Mouse (Mus musculus): ENCODE measurements at regions not wholly inside any gene's neighbourhood (a gene's known extent, or its start where the extent isn't known, plus 50 kb on each side); places are given as distances from the start of the nearest gene placed in this dataset.

DNA sequence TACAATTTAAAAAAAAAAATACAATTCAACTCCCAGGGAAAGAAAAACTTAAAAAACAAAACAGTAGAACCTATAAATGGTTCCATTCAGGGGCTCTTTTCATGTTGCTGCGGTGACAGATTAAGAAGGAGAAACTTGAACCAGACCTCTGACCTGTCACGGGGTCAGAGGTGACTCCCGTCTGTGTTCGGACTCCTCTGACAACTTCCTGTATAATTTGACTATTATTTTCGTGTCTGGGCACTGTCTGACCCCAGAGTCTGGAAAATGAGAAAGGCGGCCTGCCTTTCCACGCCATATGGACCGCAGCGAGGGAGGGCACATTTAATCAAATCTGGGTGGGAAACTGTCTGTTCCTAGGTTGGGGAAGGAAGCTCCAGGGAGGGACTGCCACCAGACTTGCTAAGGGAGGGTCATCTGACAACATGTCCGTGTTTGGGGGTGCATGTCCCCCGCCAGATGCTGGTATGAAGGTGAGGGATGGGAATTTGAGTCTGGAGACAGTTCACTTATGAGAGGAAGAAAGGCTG is 634.7 kb upstream of the 3110018I06Rik start:
- H3K4me3 ChIP-seq (ENCODE audit: control insufficient read depth in 1 of 2, insufficient read depth in 1 of 2, low read depth in 2 of 2, low read length in 2 of 2), result no peak overlapping the region
- H3K9ac ChIP-seq (ENCODE audit: control insufficient read depth, low read depth, low read length, poor library complexity, severe bottlenecking), result no peak overlapping the region
- no peak for DNase-seq (ENCODE audit: low read depth, low spot score)
- H3K27ac ChIP-seq (ENCODE audit: control insufficient read depth, low read depth, low read length), result no peak overlapping the region
- no peaks in the 10 kb centered on the region for H3K79me2 ChIP-seq (ENCODE audit: control insufficient read depth, insufficient read depth, low read length, poor library complexity)
- TF ChIP-seq RCOR1 (IDR thresholded peaks at IDR 0.05; ENCODE audit: low read depth, low read length) (no peak), JUND (IDR thresholded peaks at IDR 0.05; ENCODE audit: low read depth, low read length) (no peak), MAX (IDR thresholded peaks at IDR 0.05; ENCODE audit: low read length) (no peak), POLR2AphosphoS2 (IDR thresholded peaks at IDR 0.05; ENCODE audit: low read length) (no peak), GATA1 (IDR thresholded peaks at IDR 0.05; ENCODE audit: low read depth, low read length) (no peak)
- H3K36me3 ChIP-seq (ENCODE audit: control insufficient read depth in 1 of 2, insufficient read depth in 2 of 2, low read length in 2 of 2), result no peaks in the 10 kb centered on the region
- no peaks in the 10 kb centered on the region for H3K4me1 ChIP-seq (ENCODE audit: control insufficient read depth in 1 of 2, insufficient read depth in 2 of 2, low read length in 2 of 2)
- no peaks in the 10 kb centered on the region for H3K9me3 ChIP-seq (replicated peaks; ENCODE audit: insufficient read depth, low read length)
- H3K27me3 ChIP-seq (ENCODE audit: control insufficient read depth in 1 of 2, insufficient read depth in 2 of 2, low read length in 2 of 2), result no peaks in the 10 kb centered on the region

DNA sequence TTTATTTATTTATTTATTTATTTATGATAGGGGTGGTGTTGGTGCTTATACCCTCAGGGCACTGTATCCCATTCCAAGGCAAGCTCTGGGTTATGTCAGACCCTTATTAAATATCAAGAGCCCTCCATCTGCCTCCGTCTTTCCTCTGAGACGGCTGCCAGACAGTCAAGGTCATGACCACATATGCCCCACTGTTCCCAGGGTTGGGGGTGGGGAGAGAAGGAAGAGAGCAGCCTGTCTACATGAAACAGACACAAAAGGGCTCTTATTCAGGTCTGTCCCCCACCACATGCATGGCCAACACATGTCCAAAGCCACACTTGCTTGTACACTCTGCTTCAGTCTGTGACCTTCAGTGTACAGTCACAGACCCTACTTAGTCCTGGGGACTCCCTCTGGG is 632.9 kb upstream of the 3110018I06Rik start:
- H3K9ac ChIP-seq (ENCODE audit: control insufficient read depth, low read depth, low read length, poor library complexity, severe bottlenecking), result no peak overlapping the region
- no peaks in the 10 kb centered on the region for H3K36me3 ChIP-seq (ENCODE audit: control insufficient read depth in 1 of 2, insufficient read depth in 2 of 2, low read length in 2 of 2)
- H3K27ac ChIP-seq (ENCODE audit: control insufficient read depth, low read depth, low read length), result no peak overlapping the region
- no peaks in the 10 kb centered on the region for H3K79me2 ChIP-seq (ENCODE audit: control insufficient read depth, insufficient read depth, low read length, poor library complexity)
- no peaks in the 10 kb centered on the region for H3K27me3 ChIP-seq (ENCODE audit: control insufficient read depth in 1 of 2, insufficient read depth in 2 of 2, low read length in 2 of 2)
- H3K4me1 ChIP-seq (ENCODE audit: control insufficient read depth in 1 of 2, insufficient read depth in 2 of 2, low read length in 2 of 2), result no peaks in the 10 kb centered on the region
- no peak for DNase-seq (ENCODE audit: low read depth, low spot score)
- TF ChIP-seq EP300 (IDR thresholded peaks at IDR 0.05; ENCODE audit: low read depth in 1 of 2, low read length in 2 of 2), result no peak
- TF ChIP-seq TCF12 (IDR thresholded peaks at IDR 0.05; ENCODE audit: low read depth, low read length), result no peak
- no peak for TF ChIP-seq CHD1 (IDR thresholded peaks at IDR 0.05; ENCODE audit: low read depth, low read length)
- TF ChIP-seq NRF1 (IDR thresholded peaks at IDR 0.05; ENCODE audit: insufficient read depth, low read depth, low read length, poor library complexity, severe bottlenecking), result no peak
- TF ChIP-seq E2F4 (IDR thresholded peaks at IDR 0.05; ENCODE audit: borderline replicate concordance, low read depth, low read length), result no peak
- no peak for TF ChIP-seq ZMIZ1 (IDR thresholded peaks at IDR 0.05; ENCODE audit: low read depth, low read length)
- TF ChIP-seq POLR2AphosphoS5 (IDR thresholded peaks at IDR 0.05; ENCODE audit: borderline replicate concordance, low read depth, low read length), result no peak
- TF ChIP-seq CHD2 (IDR thresholded peaks at IDR 0.05; ENCODE audit: low read length), result no peak
- no peak for TF ChIP-seq POLR2A (IDR thresholded peaks at IDR 0.05; ENCODE audit: control insufficient read depth in 1 of 2, insufficient read depth in 1 of 2, low read depth in 1 of 2, low read length in 2 of 2, poor library complexity in 1 of 2)
- no peak for TF ChIP-seq ZC3H11A (IDR thresholded peaks at IDR 0.05; ENCODE audit: low read depth, low read length)
- TF ChIP-seq RCOR1 (IDR thresholded peaks at IDR 0.05; ENCODE audit: low read depth, low read length), result no peak
- no peak for TF ChIP-seq POLR2AphosphoS2 (IDR thresholded peaks at IDR 0.05; ENCODE audit: low read length)
- TF ChIP-seq CTCF (IDR thresholded peaks at IDR 0.05 in 2 of 3, conservative IDR thresholded peaks at IDR 0.05 in 1 of 3; ENCODE audit: control insufficient read depth in 1 of 3, insufficient read depth in 1 of 3, low read depth in 2 of 3, low read length in 3 of 3, poor library complexity in 1 of 3, severe bottlenecking in 1 of 3), result no peak
- TF ChIP-seq MAFK (IDR thresholded peaks at IDR 0.05; ENCODE audit: borderline replicate concordance, low read depth, low read length), result no peak
- TF ChIP-seq ZNF384 (IDR thresholded peaks at IDR 0.05; ENCODE audit: low read depth, low read length), result no peak
- no peak for TF ChIP-seq MYC (IDR thresholded peaks at IDR 0.05; ENCODE audit: low read depth, low read length)
- no peak overlapping the region for H3K4me3 ChIP-seq (ENCODE audit: control insufficient read depth in 1 of 2, insufficient read depth in 1 of 2, low read depth in 2 of 2, low read length in 2 of 2)
- H3K9me3 ChIP-seq (replicated peaks; ENCODE audit: insufficient read depth, low read length), result no peaks in the 10 kb centered on the region
